Mouse (Mus musculus): Measurements from ENCODE around the gene Fkrp. TPM values are rescaled to one million over a fixed set of nuclear protein-coding genes. Genes with fewer than 3 reads are reported as not detected.

Gene Fkrp
- polyA plus RNA-seq, 1 experiment from 2014 or later: 31.9 TPM

DNA sequence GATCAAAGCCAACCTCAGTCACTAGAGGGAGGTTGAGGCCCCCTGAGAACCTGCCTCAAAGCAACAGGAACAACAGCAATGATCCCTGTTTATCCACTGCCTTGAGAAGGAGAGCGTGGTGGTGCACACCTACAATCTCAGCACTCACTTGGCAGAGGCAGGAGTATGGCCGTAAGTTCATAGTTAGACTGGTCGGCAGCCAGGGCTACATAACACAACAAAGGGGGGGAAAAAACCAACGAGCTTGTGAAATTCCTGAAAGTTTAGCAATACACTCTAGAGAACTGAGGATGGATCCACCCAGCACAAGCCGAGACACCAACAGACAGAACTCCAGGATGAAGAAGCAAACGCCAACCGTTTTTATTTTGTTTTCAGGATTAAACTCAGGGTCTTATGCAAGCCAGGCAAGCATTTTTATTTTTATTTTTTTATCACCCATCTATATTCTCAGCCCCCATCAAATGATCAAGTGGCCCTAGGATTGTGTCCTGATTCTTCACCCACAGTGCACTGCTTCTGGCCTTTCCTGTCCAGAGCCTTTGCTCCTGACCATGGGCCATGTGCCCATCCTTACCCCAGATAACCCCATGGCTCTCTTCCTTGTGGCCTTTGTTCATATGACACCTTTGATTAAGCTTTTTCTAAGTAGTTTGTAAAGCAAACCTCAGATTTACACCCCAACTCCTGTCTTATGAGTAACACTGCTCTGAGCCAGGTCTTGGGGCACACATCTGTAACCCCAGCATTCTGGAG is 52.9 kb downstream of the Fkrp start:
- Histone ChIP-seq H3K9ac (no peak overlapping the region), H3K36me3 (no peaks in the 10 kb centered on the region), H3K27me3 (replicated peaks) (no peaks in the 10 kb centered on the region), H3K27ac (replicated peaks) (no peak overlapping the region), H3K4me1 (peaks cover 18% of the 10 kb centered on the region), H3K4me2 (no peak overlapping the region), H3K9me3 (no peaks in the 10 kb centered on the region), H3K4me3 (no peak overlapping the region)
- WGBS: 84% methylated on average over 7 of the region's 7 CpGs
- no peak for ATAC-seq (ENCODE audit: extremely low read depth, insufficient number of reproducible peaks, low FRiP score, low TSS enrichment)

DNA sequence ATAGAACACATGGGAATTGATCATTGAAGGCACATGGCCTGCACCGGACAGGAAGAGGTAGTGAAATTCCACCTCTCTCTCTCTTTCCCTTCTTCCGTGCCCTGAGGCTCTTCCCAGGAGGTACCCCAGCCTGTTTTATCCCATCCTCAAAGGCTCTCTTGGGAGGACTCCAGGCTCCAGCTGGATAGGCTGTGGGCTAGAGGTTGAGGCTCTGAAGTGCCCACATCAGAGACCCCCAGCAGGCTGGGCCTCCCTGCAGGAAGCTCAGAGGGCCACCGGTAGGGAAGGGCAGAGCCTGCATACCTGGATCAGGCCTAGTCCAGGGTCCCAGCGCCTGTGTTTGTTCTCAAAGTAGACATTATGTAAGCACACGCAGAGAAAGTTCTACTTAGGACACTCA is 54.9 kb downstream of the Fkrp start:
- WGBS: 51% methylated on average over 5 of the region's 5 CpGs
- no peak for ATAC-seq (ENCODE audit: extremely low read depth, insufficient number of reproducible peaks, low FRiP score, low TSS enrichment)
- Histone ChIP-seq H3K27me3 (replicated peaks) (no peaks in the 10 kb centered on the region), H3K4me2 (no peak overlapping the region), H3K4me1 (peaks cover 16% of the 10 kb centered on the region), H3K4me3 (no peak overlapping the region), H3K9me3 (no peaks in the 10 kb centered on the region), H3K27ac (replicated peaks) (peak overlapping the region; percentile 24; the same call in 1 of the 2 replicates), H3K36me3 (no peaks in the 10 kb centered on the region), H3K9ac (no peak overlapping the region)

DNA sequence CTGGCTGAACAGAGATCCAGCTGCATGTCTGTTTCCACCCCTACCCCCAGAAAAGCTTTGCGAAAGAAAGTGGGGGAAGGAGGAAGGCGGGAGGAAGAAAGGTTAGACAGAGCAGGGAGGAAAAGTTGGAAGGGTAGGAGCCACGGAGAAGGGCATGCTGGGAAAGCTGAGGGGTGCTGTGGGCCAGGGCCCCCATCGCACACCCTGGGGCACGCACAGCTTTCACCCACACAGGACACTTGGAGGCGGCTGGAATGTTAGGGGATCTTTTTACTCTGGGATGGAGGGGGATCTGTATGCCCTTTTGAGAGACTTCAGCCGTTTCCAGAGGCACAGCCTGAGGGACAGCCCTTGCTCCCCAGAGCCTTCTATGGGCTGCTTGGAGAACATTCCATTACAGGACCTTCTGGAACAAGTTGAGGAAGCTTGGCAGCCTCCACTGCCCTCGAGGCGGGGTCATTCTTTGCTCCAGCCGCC is 55.5 kb downstream of the Fkrp start:
- no peaks in the 10 kb centered on the region for H3K9me3 ChIP-seq
- ATAC-seq (ENCODE audit: extremely low read depth, insufficient number of reproducible peaks, low FRiP score, low TSS enrichment): no peak
- peak overlapping the region; percentile 62 for H3K27ac ChIP-seq (replicated peaks)
- H3K4me3 ChIP-seq: no peak overlapping the region
- peaks cover 12% of the 10 kb centered on the region for H3K4me1 ChIP-seq
- no peak overlapping the region for H3K4me2 ChIP-seq
- H3K27me3 ChIP-seq (replicated peaks): no peaks in the 10 kb centered on the region
- H3K36me3 ChIP-seq: no peaks in the 10 kb centered on the region
- no peak overlapping the region for H3K9ac ChIP-seq
- WGBS: 34% methylated on average over 10 of the region's 10 CpGs

DNA sequence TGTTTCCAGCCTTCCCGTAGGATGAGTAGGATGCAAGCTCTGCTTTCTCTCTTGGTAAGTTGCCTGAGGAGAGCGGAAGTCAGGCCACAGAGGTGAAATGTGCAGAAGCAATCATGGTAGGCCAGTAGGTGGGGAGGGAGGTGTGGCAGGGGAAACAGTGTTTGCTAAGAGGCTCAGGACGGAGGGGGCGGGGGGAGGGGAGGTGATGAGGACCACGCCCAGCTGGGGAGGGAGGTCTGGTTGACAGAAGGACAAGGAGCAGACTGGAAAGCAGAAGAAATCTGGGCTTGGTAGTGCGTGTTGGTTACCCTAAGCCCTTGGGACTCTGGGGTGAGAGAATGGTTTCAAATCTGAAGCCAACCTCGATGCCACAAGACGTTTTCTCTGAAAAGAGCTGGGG is 56.2 kb downstream of the Fkrp start:
- Histone ChIP-seq H3K9ac (no peak overlapping the region), H3K9me3 (no peaks in the 10 kb centered on the region), H3K4me3 (no peak overlapping the region), H3K27me3 (replicated peaks) (no peaks in the 10 kb centered on the region), H3K4me2 (no peak overlapping the region), H3K27ac (replicated peaks) (no peak overlapping the region), H3K36me3 (no peaks in the 10 kb centered on the region), H3K4me1 (peaks cover 17% of the 10 kb centered on the region)
- 20% methylated on average over 8 of the region's 8 CpGs for WGBS
- ATAC-seq (ENCODE audit: extremely low read depth, insufficient number of reproducible peaks, low FRiP score, low TSS enrichment): no peak

Other genes with a start within 250 kb of the Fkrp start
- 13.0 and 13.3 TPM in 2 replicates for gene Arhgap35, start 201.7 kb downstream of the Fkrp start, polyA plus RNA-seq (2015; fragmentation: Nextera tagmentation; extraction: Ambion mirVana)
- 0.48 TPM in 2 replicates for gene Ceacam15, start 141.0 kb downstream of the Fkrp start, polyA plus RNA-seq (2015; fragmentation: Nextera tagmentation; extraction: Ambion mirVana)
- not detected in 2 replicates for gene Ceacam9, start 94.8 kb downstream of the Fkrp start, polyA plus RNA-seq (2015; fragmentation: Nextera tagmentation; extraction: Ambion mirVana)
- 210 and 235 TPM in 2 replicates for gene Ap2s1, start 78.3 kb downstream of the Fkrp start, polyA plus RNA-seq (2015; fragmentation: Nextera tagmentation; extraction: Ambion mirVana)
- 35.2 and 37.8 TPM in 2 replicates for gene Slc1a5, start 35.4 kb downstream of the Fkrp start, polyA plus RNA-seq (2015; fragmentation: Nextera tagmentation; extraction: Ambion mirVana)
- 81.1 and 82.5 TPM in 2 replicates for gene Strn4, start 843 bp downstream of the Fkrp start, polyA plus RNA-seq (2015; fragmentation: Nextera tagmentation; extraction: Ambion mirVana)
- gene Prkd2, start 26.2 kb upstream of the Fkrp start, polyA plus RNA-seq (2015; fragmentation: Nextera tagmentation; extraction: Ambion mirVana): 9.6 and 11.1 TPM in 2 replicates
- 4.6 and 4.7 TPM in 2 replicates for gene Dact3, start 58.6 kb upstream of the Fkrp start, polyA plus RNA-seq (2015; fragmentation: Nextera tagmentation; extraction: Ambion mirVana)
- 4.5 and 4.9 TPM in 2 replicates for gene Gng8, start 75.1 kb upstream of the Fkrp start, polyA plus RNA-seq (2015; fragmentation: Nextera tagmentation; extraction: Ambion mirVana)
- gene Ptgir, start 89.8 kb upstream of the Fkrp start, polyA plus RNA-seq (2015; fragmentation: Nextera tagmentation; extraction: Ambion mirVana): 0.32 and 0.59 TPM in 2 replicates
- gene Calm3, start 107.4 kb upstream of the Fkrp start, polyA plus RNA-seq (2015; fragmentation: Nextera tagmentation; extraction: Ambion mirVana): 85.5 and 101 TPM in 2 replicates
- gene Pnmal2, start 128.0 kb upstream of the Fkrp start, polyA plus RNA-seq (2015; fragmentation: Nextera tagmentation; extraction: Ambion mirVana): 4.0 and 4.1 TPM in 2 replicates
- gene Pnmal1, start 142.9 kb upstream of the Fkrp start, polyA plus RNA-seq (2015; fragmentation: Nextera tagmentation; extraction: Ambion mirVana): 0.11 and 0.15 TPM in 2 replicates
- 0.09 and 0.14 TPM in 2 replicates for gene Gm42372, start 166.4 kb upstream of the Fkrp start, polyA plus RNA-seq (2015; fragmentation: Nextera tagmentation; extraction: Ambion mirVana)
- 25.5 and 25.8 TPM in 2 replicates for gene Ccdc8, start 176.0 kb upstream of the Fkrp start, polyA plus RNA-seq (2015; fragmentation: Nextera tagmentation; extraction: Ambion mirVana)
- 82.3 and 94.0 TPM in 2 replicates for gene Ppp5c, start 211.2 kb upstream of the Fkrp start, polyA plus RNA-seq (2015; fragmentation: Nextera tagmentation; extraction: Ambion mirVana)
- 26.7 and 26.8 TPM in 2 replicates for gene Hif3a, start 245.7 kb upstream of the Fkrp start, polyA plus RNA-seq (2015; fragmentation: Nextera tagmentation; extraction: Ambion mirVana)